Mouse (Mus musculus) MEL (cell line): ENCODE results near the gene Ripply1. TPM values are rescaled to one million over a fixed set of nuclear protein-coding genes. Genes with fewer than 3 reads are reported as not detected.
A peak's percentile ranks its signal among the peaks of the same experiment; 100 is the strongest.

Experiments
- DNase-seq: peaks from one replicate; pipeline ENCODE4 v3.0.0; 2011; ENCODE audit warnings: low read depth, low spot score
- H3K27ac ChIP-seq: 2 replicates; pipeline ENCODE4 v1.5.1; 2012; ENCODE audit warnings: low read depth, mild to moderate bottlenecking, control low read depth, low read length, moderate library complexity; ENCODE audit not compliant: control insufficient read depth
- H3K27me3 ChIP-seq, 2 experiments: fragments of 150-350 bp in 1 of 2; sonication (generic) in 1 of 2; 2 replicates each; pipeline ENCODE4 v1.6.1; 2012; ENCODE audit warnings: low read length in 2 of 2, mild to moderate bottlenecking in 2 of 2, improper control_type of control experiment in 1 of 2, moderate library complexity in 1 of 2; ENCODE audit not compliant: insufficient read depth in 2 of 2, control insufficient read depth in 1 of 2
- H3K36me3 ChIP-seq, 2 experiments: 2 replicates each; pipeline ENCODE4 v1.6.1; 2012 to 2014; ENCODE audit warnings: low read length in 2 of 2, improper control_type of control experiment in 1 of 2, inconsistent platforms in 1 of 2, mild to moderate bottlenecking in 1 of 2; ENCODE audit not compliant: insufficient read depth in 2 of 2, control insufficient read depth in 1 of 2
- H3K4me1 ChIP-seq, 2 experiments: fragments of 150-350 bp in 1 of 2; sonication (generic) in 1 of 2; 2 replicates each; pipeline ENCODE4 v1.6.1; 2012; ENCODE audit warnings: low read length in 2 of 2, improper control_type of control experiment in 1 of 2, mild to moderate bottlenecking in 1 of 2; ENCODE audit not compliant: insufficient read depth in 2 of 2, control insufficient read depth in 1 of 2
- H3K4me3 ChIP-seq, 2 experiments: fragments of 150-350 bp in 1 of 2; sonication (generic) in 1 of 2; 2 replicates each; pipeline ENCODE4 v1.5.1; 2012; ENCODE audit warnings: low read depth in 2 of 2, low read length in 2 of 2, mild to moderate bottlenecking in 2 of 2, moderate library complexity in 2 of 2, control low read depth in 1 of 2, improper control_type of control experiment in 1 of 2; ENCODE audit not compliant: control insufficient read depth in 1 of 2, insufficient read depth in 1 of 2
- H3K79me2 ChIP-seq: 2 replicates; pipeline ENCODE4 v1.6.1; 2012; ENCODE audit warnings: mild to moderate bottlenecking, low read length, moderate library complexity; ENCODE audit not compliant: control insufficient read depth, poor library complexity, insufficient read depth
- H3K9ac ChIP-seq: 2 replicates; pipeline ENCODE4 v1.6.1; 2012; ENCODE audit warnings: low read depth, mild to moderate bottlenecking, control low read depth, low read length, moderate library complexity; ENCODE audit not compliant: control insufficient read depth, poor library complexity, severe bottlenecking
- H3K9me3 ChIP-seq: fragments of 150-350 bp; sonication (generic); replicated peaks from 2 replicates; pipeline ENCODE4 v1.6.1; 2012; ENCODE audit warnings: mild to moderate bottlenecking, low read length, improper control_type of control experiment, moderate library complexity; ENCODE audit not compliant: insufficient read depth
- BHLHE40 ChIP-seq: IDR thresholded peaks from 2 replicates; pipeline ENCODE4 v1.6.1; 2012; ENCODE audit warnings: low read depth, mild to moderate bottlenecking, inconsistent platforms, low read length, improper control_type of control experiment, borderline replicate concordance
- CHD1 ChIP-seq: IDR thresholded peaks from 2 replicates; pipeline ENCODE4 v1.6.1; 2012; ENCODE audit warnings: low read depth, mild to moderate bottlenecking, inconsistent platforms, low read length, improper control_type of control experiment
- CHD2 ChIP-seq: IDR thresholded peaks from 2 replicates; pipeline ENCODE4 v1.6.1; 2011; ENCODE audit warnings: low read length, improper control_type of control experiment
- CTCF ChIP-seq, 3 experiments: IDR thresholded peaks in 2 of 3; conservative IDR thresholded peaks in 1 of 3; 2 replicates each; pipeline ENCODE4 v1.5.1; 2011 to 2012; ENCODE audit warnings: low read length in 3 of 3, low read depth in 2 of 3, mild to moderate bottlenecking in 2 of 3, improper control_type of control experiment in 1 of 3, inconsistent platforms in 1 of 3, mixed read lengths in 1 of 3, moderate library complexity in 1 of 3; ENCODE audit not compliant: control insufficient read depth in 1 of 3, insufficient read depth in 1 of 3, poor library complexity in 1 of 3, severe bottlenecking in 1 of 3
- E2F4 ChIP-seq: IDR thresholded peaks from 2 replicates; pipeline ENCODE4 v1.6.1; 2011; ENCODE audit warnings: low read depth, low read length, improper control_type of control experiment, borderline replicate concordance
- ELF1 ChIP-seq: IDR thresholded peaks from 2 replicates; pipeline ENCODE4 v1.6.1; 2014; ENCODE audit warnings: low read depth, mild to moderate bottlenecking, inconsistent platforms, low read length, improper control_type of control experiment, moderate library complexity
- EP300 ChIP-seq, 2 experiments: IDR thresholded peaks; 2 replicates each; pipeline ENCODE4 v1.6.1; 2011; ENCODE audit warnings: improper control_type of control experiment in 2 of 2, low read length in 2 of 2, low read depth in 1 of 2, mild to moderate bottlenecking in 1 of 2
- ETS1 ChIP-seq: IDR thresholded peaks from 2 replicates; pipeline ENCODE4 v1.6.1; 2012; ENCODE audit warnings: low read depth, mild to moderate bottlenecking, inconsistent platforms, low read length, improper control_type of control experiment, moderate library complexity
- GABPA ChIP-seq: IDR thresholded peaks from 2 replicates; pipeline ENCODE4 v1.6.1; 2012; ENCODE audit warnings: low read depth, mild to moderate bottlenecking, inconsistent platforms, low read length, improper control_type of control experiment, moderate library complexity
- GATA1 ChIP-seq: IDR thresholded peaks from 2 replicates; pipeline ENCODE4 v1.6.1; 2011; ENCODE audit warnings: low read depth, low read length, improper control_type of control experiment
- HCFC1 ChIP-seq: IDR thresholded peaks from 2 replicates; pipeline ENCODE4 v1.6.1; 2012; ENCODE audit warnings: low read depth, mild to moderate bottlenecking, inconsistent platforms, low read length, improper control_type of control experiment, moderate library complexity
- JUND ChIP-seq: IDR thresholded peaks from 2 replicates; pipeline ENCODE4 v1.6.1; 2011; ENCODE audit warnings: low read depth, mild to moderate bottlenecking, improper control_type of control experiment, low read length
- MAFK ChIP-seq: IDR thresholded peaks from 2 replicates; pipeline ENCODE4 v1.6.1; 2011; ENCODE audit warnings: low read depth, mild to moderate bottlenecking, low read length, improper control_type of control experiment, borderline replicate concordance
- MAX ChIP-seq: IDR thresholded peaks from 2 replicates; pipeline ENCODE4 v1.6.1; 2011; ENCODE audit warnings: low read length, improper control_type of control experiment
- MAZ ChIP-seq: IDR thresholded peaks from 2 replicates; pipeline ENCODE4 v1.6.1; 2012; ENCODE audit warnings: low read depth, mild to moderate bottlenecking, inconsistent platforms, low read length, improper control_type of control experiment
- MXI1 ChIP-seq: IDR thresholded peaks from 2 replicates; pipeline ENCODE4 v1.6.1; 2011; ENCODE audit warnings: mild to moderate bottlenecking, low read depth, low read length, improper control_type of control experiment
- MYB ChIP-seq: IDR thresholded peaks from 2 replicates; pipeline ENCODE4 v1.6.1; 2011; ENCODE audit warnings: mild to moderate bottlenecking, low read depth, low read length, improper control_type of control experiment
- MYC ChIP-seq: IDR thresholded peaks from 2 replicates; pipeline ENCODE4 v1.6.1; 2011; ENCODE audit warnings: low read depth, mild to moderate bottlenecking, low read length, improper control_type of control experiment, moderate library complexity
- NELFE ChIP-seq: IDR thresholded peaks from 2 replicates; pipeline ENCODE4 v1.6.1; 2011; ENCODE audit warnings: low read depth, low read length, improper control_type of control experiment
- NRF1 ChIP-seq: IDR thresholded peaks from 2 replicates; pipeline ENCODE4 v1.6.1; 2014; ENCODE audit warnings: low read depth, mild to moderate bottlenecking, inconsistent platforms, low read length, improper control_type of control experiment, moderate library complexity; ENCODE audit not compliant: poor library complexity, insufficient read depth, severe bottlenecking
- POLR2A ChIP-seq, 2 experiments: IDR thresholded peaks; 2 replicates each; pipeline ENCODE4 v1.6.1; 2011 to 2012; ENCODE audit warnings: low read length in 2 of 2, mild to moderate bottlenecking in 2 of 2, control low read depth in 1 of 2, improper control_type of control experiment in 1 of 2, low read depth in 1 of 2, moderate library complexity in 1 of 2; ENCODE audit not compliant: control insufficient read depth in 1 of 2, insufficient read depth in 1 of 2, poor library complexity in 1 of 2
- POLR2AphosphoS2 ChIP-seq: IDR thresholded peaks from 2 replicates; pipeline ENCODE4 v1.6.1; 2011; ENCODE audit warnings: low read length, improper control_type of control experiment
- POLR2AphosphoS5 ChIP-seq: IDR thresholded peaks from 2 replicates; pipeline ENCODE4 v1.6.1; 2012; ENCODE audit warnings: low read depth, borderline replicate concordance, mild to moderate bottlenecking, inconsistent platforms, low read length, moderate library complexity, mixed read lengths
- RAD21 ChIP-seq: IDR thresholded peaks from 2 replicates; pipeline ENCODE4 v1.6.1; 2011; ENCODE audit warnings: mild to moderate bottlenecking, low read depth, low read length, improper control_type of control experiment
- RCOR1 ChIP-seq: IDR thresholded peaks from 2 replicates; pipeline ENCODE4 v1.6.1; 2012; ENCODE audit warnings: low read depth, mild to moderate bottlenecking, inconsistent platforms, low read length, improper control_type of control experiment
- SIN3A ChIP-seq: IDR thresholded peaks from 2 replicates; pipeline ENCODE4 v1.6.1; 2012; ENCODE audit warnings: low read length, improper control_type of control experiment, inconsistent platforms
- SMC3 ChIP-seq: IDR thresholded peaks from 2 replicates; pipeline ENCODE4 v1.6.1; 2011; ENCODE audit warnings: low read depth, low read length, improper control_type of control experiment
- TAL1 ChIP-seq: IDR thresholded peaks from 2 replicates; pipeline ENCODE4 v1.6.1; 2012; ENCODE audit warnings: mild to moderate bottlenecking, inconsistent platforms, low read length, moderate library complexity, mixed read lengths
- TBP ChIP-seq: IDR thresholded peaks from 2 replicates; pipeline ENCODE4 v1.8.0; 2011; ENCODE audit warnings: low read depth, low read length, improper control_type of control experiment
- TCF12 ChIP-seq: IDR thresholded peaks from 2 replicates; pipeline ENCODE4 v1.6.1; 2014; ENCODE audit warnings: low read depth, mild to moderate bottlenecking, inconsistent platforms, low read length, improper control_type of control experiment, moderate library complexity
- UBTF ChIP-seq: IDR thresholded peaks from 2 replicates; pipeline ENCODE4 v1.6.1; 2012; ENCODE audit warnings: low read depth, mild to moderate bottlenecking, inconsistent platforms, low read length, improper control_type of control experiment, moderate library complexity, borderline replicate concordance; ENCODE audit not compliant: insufficient read depth
- USF1 ChIP-seq: IDR thresholded peaks from 2 replicates; pipeline ENCODE4 v1.6.1; 2014; ENCODE audit warnings: low read depth, mild to moderate bottlenecking, inconsistent platforms, low read length, improper control_type of control experiment, moderate library complexity
- USF2 ChIP-seq, 2 experiments: IDR thresholded peaks; 2 replicates each; pipeline ENCODE4 v1.6.1; 2011 to 2012; ENCODE audit warnings: improper control_type of control experiment in 2 of 2, low read length in 2 of 2, borderline replicate concordance in 1 of 2, inconsistent platforms in 1 of 2, low read depth in 1 of 2, mild to moderate bottlenecking in 1 of 2; ENCODE audit not compliant: insufficient read depth in 1 of 2
- ZC3H11A ChIP-seq: IDR thresholded peaks from 2 replicates; pipeline ENCODE4 v1.6.1; 2012; ENCODE audit warnings: low read depth, mild to moderate bottlenecking, inconsistent platforms, low read length, improper control_type of control experiment
- ZMIZ1 ChIP-seq: IDR thresholded peaks from 2 replicates; pipeline ENCODE4 v1.6.1; 2012; ENCODE audit warnings: low read depth, mild to moderate bottlenecking, inconsistent platforms, low read length, improper control_type of control experiment, moderate library complexity
- ZNF384 ChIP-seq: IDR thresholded peaks from 2 replicates; pipeline ENCODE4 v1.6.1; 2012; ENCODE audit warnings: low read depth, mild to moderate bottlenecking, inconsistent platforms, low read length, improper control_type of control experiment
- polyA plus RNA-seq, 2 experiments: library from polyadenylated mRNA; stranded (reverse) in 1 of 2; unstranded in 1 of 2; fragments of >175 nt in 1 of 2; fragments of >200 nt in 1 of 2; gene quantifications; 2 replicates each; pipeline versions ENCODE4 v1.2.1 to v1.2.4; 2012; ENCODE audit warnings: low replicate concordance in 2 of 2, low read depth in 1 of 2; ENCODE audit not compliant: insufficient read length in 2 of 2, insufficient read depth in 1 of 2, missing spikeins in 1 of 2
- total RNA-seq: library from RNA; depleted of rRNA; stranded (reverse); fragments of 300-350 nt; gene quantifications from 2 replicates; pipeline ENCODE4 v1.2.3, GENCODE M21; 2012

The Ripply1 gene
- total and polyA plus RNA-seq, 3 experiments, result not detected

DNA sequence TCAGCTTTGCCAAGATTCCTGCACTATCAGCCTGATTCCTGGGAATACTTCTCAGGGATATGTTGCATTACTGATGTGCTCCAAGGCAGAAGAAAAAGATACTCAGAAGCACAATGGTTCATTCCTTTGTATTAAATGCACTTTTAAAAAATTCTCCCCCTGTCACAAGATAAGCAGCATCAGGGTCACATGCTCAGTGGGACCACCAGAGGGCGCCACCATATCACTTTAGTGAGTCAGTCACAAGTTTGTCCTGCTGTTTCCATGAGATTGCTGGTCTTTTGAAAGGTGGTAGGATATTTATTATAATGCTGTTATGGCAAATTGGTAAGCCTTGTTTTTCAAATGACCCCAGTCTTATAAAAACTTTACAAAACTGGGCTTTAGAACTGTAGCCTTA is 30.3 kb downstream of the Ripply1 start:
- Histone ChIP-seq H3K36me3 (peaks cover 0 to 2% of the 10 kb centered on the region in 2 experiments; a peak in 2 of 4 replicates), H3K27ac (no peak overlapping the region), H3K4me1 (no peaks in the 10 kb centered on the region), H3K9ac (no peak overlapping the region), H3K9me3 (no peaks in the 10 kb centered on the region), H3K4me3 (no peak overlapping the region), H3K79me2 (no peaks in the 10 kb centered on the region), H3K27me3 (no peaks in the 10 kb centered on the region)
- DNase-seq, result peak; percentile 79
- TF ChIP-seq CTCF (IDR thresholded peaks at IDR 0.05 in 2 of 3, conservative IDR thresholded peaks at IDR 0.05 in 1 of 3; ENCODE audit: control insufficient read depth in 1 of 3, insufficient read depth in 1 of 3, low read depth in 2 of 3, low read length in 3 of 3, poor library complexity in 1 of 3, severe bottlenecking in 1 of 3), result peak; percentile 85 to 88 (median 85)
- no peak for TF ChIP-seq HCFC1
- TF ChIP-seq JUND, result no peak
- no peak for TF ChIP-seq GABPA
- no peak for TF ChIP-seq BHLHE40
- TF ChIP-seq TBP, result no peak
- TF ChIP-seq SMC3, result peak; percentile 80
- TF ChIP-seq USF1, result peak; percentile 67; the same call in 1 of the 2 replicates
- no peak for TF ChIP-seq CHD1
- no peak for TF ChIP-seq MAX
- no peak for TF ChIP-seq POLR2AphosphoS2
- no peak for TF ChIP-seq ELF1
- TF ChIP-seq MAFK, result no peak
- TF ChIP-seq RAD21, result peak; percentile 69
- no peak for TF ChIP-seq MAZ
- TF ChIP-seq USF2 (IDR thresholded peaks at IDR 0.05; ENCODE audit: borderline replicate concordance in 1 of 2, insufficient read depth in 1 of 2, low read depth in 1 of 2, low read length in 2 of 2), result no peak
- no peak for TF ChIP-seq NELFE
- no peak for TF ChIP-seq E2F4
- TF ChIP-seq GATA1, result peak; percentile 53
- TF ChIP-seq POLR2A (IDR thresholded peaks at IDR 0.05; ENCODE audit: control insufficient read depth in 1 of 2, insufficient read depth in 1 of 2, low read depth in 1 of 2, low read length in 2 of 2, poor library complexity in 1 of 2), result no peak
- no peak for TF ChIP-seq RCOR1
- no peak for TF ChIP-seq ETS1
- TF ChIP-seq UBTF, result no peak
- TF ChIP-seq ZC3H11A, result peak; percentile 56
- TF ChIP-seq POLR2AphosphoS5, result no peak
- no peak for TF ChIP-seq ZNF384
- TF ChIP-seq MYC, result 0 out of 2 replicates have a peak, but pooled peaks have one; percentile 48
- no peak for TF ChIP-seq MXI1
- TF ChIP-seq CHD2, result no peak
- no peak for TF ChIP-seq EP300 (IDR thresholded peaks at IDR 0.05; ENCODE audit: low read depth in 1 of 2, low read length in 2 of 2)
- TF ChIP-seq TCF12, result no peak
- no peak for TF ChIP-seq ZMIZ1
- TF ChIP-seq SIN3A, result no peak
- no peak for TF ChIP-seq NRF1
- no peak for TF ChIP-seq TAL1
- TF ChIP-seq MYB, result no peak
